Mouse (Mus musculus): ENCODE results near the gene Clptm1. TPM values are rescaled to one million over a fixed set of nuclear protein-coding genes. Genes with fewer than 3 reads are reported as not detected.
A peak's percentile ranks its signal among the peaks of the same experiment; 100 is the strongest.

Clptm1 gene
- total and polyA plus RNA-seq, 3 experiments: 61.7 to 74.9 (median 70.1) TPM

GRCm38 (mm10) chr7:19629361-19629734 lies 35.5 kb downstream of the Clptm1 start, which contains the start of gene Relb:
Gene Relb (minus strand): TSS chr7:19629438.
- Histone ChIP-seq H3K9ac (ENCODE audit: low read depth, low read length) (peak within 1 kb of the TSS; percentile 81), H3K27ac (peak within 1 kb of the TSS; percentile 85), H3K4me3 (peak within 1 kb of the TSS; percentile 94), H3K36me3 (ENCODE audit: control insufficient read depth, insufficient read depth, low read length) (no peaks in the 10 kb centered on the region), H3K79me2 (replicated peaks; ENCODE audit: control insufficient read depth, insufficient read depth, low read length) (no peaks in the 10 kb centered on the region), H3K4me1 (ENCODE audit: control insufficient read depth, insufficient read depth, low read length) (peaks cover 1% of the 10 kb centered on the region; the same call in 1 of the 2 replicates), H3K27me3 (ENCODE audit: control insufficient read depth, insufficient read depth, low read length) (no peaks in the 10 kb centered on the region)
- DNase-seq: peak; percentile 91 to 92
- 0 out of 2 replicates have a peak, but pooled peaks have one; percentile 34 for TF ChIP-seq POLR2A (IDR thresholded peaks at IDR 0.05; ENCODE audit: insufficient read depth, low read depth, low read length)
- no peak for TF ChIP-seq CTCF (IDR thresholded peaks at IDR 0.05)
- intact Hi-C loops (cut with DNase I): loop anchor here (5.0 kb wide), 2 partner anchors 33 to 172 kb away; partner anchors contain the start of gene Mark4
- WGBS: under 1% methylated on average over 41 of the region's 41 CpGs

- WGBS: 3% methylated on average over 57 of the region's 57 CpGs
Observed at GRCm38 (mm10) chr7:19628536-19629360, 36.1 kb downstream of the Clptm1 start.

GRCm38 (mm10) chr7:19628192-19628535 lies 36.7 kb downstream of the Clptm1 start:
- Histone ChIP-seq H3K27me3 (ENCODE audit: control insufficient read depth, insufficient read depth, low read length) (no peaks in the 10 kb centered on the region), H3K9ac (ENCODE audit: low read depth, low read length) (peak overlapping the region; percentile 32), H3K36me3 (ENCODE audit: control insufficient read depth, insufficient read depth, low read length) (no peaks in the 10 kb centered on the region), H3K4me1 (ENCODE audit: control insufficient read depth, insufficient read depth, low read length) (peaks cover 1% of the 10 kb centered on the region; the same call in 1 of the 2 replicates), H3K79me2 (replicated peaks; ENCODE audit: control insufficient read depth, insufficient read depth, low read length) (no peaks in the 10 kb centered on the region), H3K27ac (peak overlapping the region; percentile 85), H3K4me3 (peak overlapping the region; percentile 94)
- no peak for DNase-seq
- intact Hi-C loops (cut with DNase I): loop anchor here (5.0 kb wide), 2 partner anchors 34 to 171 kb away; partner anchors contain the start of gene Mark4
- no peak; the same call in 1 of the 2 replicates for TF ChIP-seq POLR2A (IDR thresholded peaks at IDR 0.05; ENCODE audit: insufficient read depth, low read depth, low read length)
- TF ChIP-seq EP300 (IDR thresholded peaks at IDR 0.05; ENCODE audit: insufficient read depth, low read depth, low read length): no peak
- TF ChIP-seq CTCF (IDR thresholded peaks at IDR 0.05): no peak
- WGBS: 18% methylated on average over 17 of the region's 17 CpGs

More at GRCm38 (mm10) chr7:19628536-19629360, 36.1 kb downstream of the Clptm1 start:
- no peaks in the 10 kb centered on the region for H3K27me3 ChIP-seq (ENCODE audit: control insufficient read depth, insufficient read depth, low read length)
- intact Hi-C loops (cut with DNase I): loop anchor here (5.0 kb wide), 2 partner anchors 34 to 171 kb away; partner anchors contain the start of gene Mark4
- TF ChIP-seq CTCF (IDR thresholded peaks at IDR 0.05) (no peak), POLR2A (IDR thresholded peaks at IDR 0.05; ENCODE audit: insufficient read depth, low read depth, low read length) (peak; percentile 44; the same call in 1 of the 2 replicates)
- no peaks in the 10 kb centered on the region for H3K79me2 ChIP-seq (replicated peaks; ENCODE audit: control insufficient read depth, insufficient read depth, low read length)
- H3K4me1 ChIP-seq (ENCODE audit: control insufficient read depth, insufficient read depth, low read length): peaks cover 1% of the 10 kb centered on the region; the same call in 1 of the 2 replicates
- H3K9ac ChIP-seq (ENCODE audit: low read depth, low read length): peak overlapping the region; percentile 81
- no peaks in the 10 kb centered on the region for H3K36me3 ChIP-seq (ENCODE audit: control insufficient read depth, insufficient read depth, low read length)
- DNase-seq: peak; percentile 95 to 96
- peak overlapping the region; percentile 85 for H3K27ac ChIP-seq
- peak overlapping the region; percentile 94 for H3K4me3 ChIP-seq

GRCm38 (mm10) chr7:19627721-19628120 lies 37.1 kb downstream of the Clptm1 start:
- H3K27me3 ChIP-seq (ENCODE audit: control insufficient read depth, insufficient read depth, low read length): no peaks in the 10 kb centered on the region
- no peaks in the 10 kb centered on the region for H3K36me3 ChIP-seq (ENCODE audit: control insufficient read depth, insufficient read depth, low read length)
- peaks cover 1% of the 10 kb centered on the region; the same call in 1 of the 2 replicates for H3K4me1 ChIP-seq (ENCODE audit: control insufficient read depth, insufficient read depth, low read length)
- intact Hi-C loops (cut with DNase I): loop anchor here (5.0 kb wide), 2 partner anchors 35 to 170 kb away; partner anchors contain the start of gene Mark4
- peak overlapping the region; percentile 85; the same call in 1 of the 2 replicates for H3K27ac ChIP-seq
- no peak for DNase-seq
- H3K9ac ChIP-seq (ENCODE audit: low read depth, low read length): no peak overlapping the region
- WGBS: 66% methylated on average over 3 of the region's 3 CpGs
- TF ChIP-seq EP300 (IDR thresholded peaks at IDR 0.05; ENCODE audit: insufficient read depth, low read depth, low read length) (no peak), CTCF (IDR thresholded peaks at IDR 0.05) (no peak), POLR2A (IDR thresholded peaks at IDR 0.05; ENCODE audit: insufficient read depth, low read depth, low read length) (no peak)
- H3K79me2 ChIP-seq (replicated peaks; ENCODE audit: control insufficient read depth, insufficient read depth, low read length): no peaks in the 10 kb centered on the region
- peak overlapping the region; percentile 94 for H3K4me3 ChIP-seq

GRCm38 (mm10) chr7:19623433-19623832 lies 41.4 kb downstream of the Clptm1 start:
- Histone ChIP-seq H3K27me3 (ENCODE audit: control insufficient read depth, insufficient read depth, low read length) (no peaks in the 10 kb centered on the region), H3K4me3 (no peak overlapping the region), H3K4me1 (ENCODE audit: control insufficient read depth, insufficient read depth, low read length) (no peaks in the 10 kb centered on the region), H3K79me2 (replicated peaks; ENCODE audit: control insufficient read depth, insufficient read depth, low read length) (no peaks in the 10 kb centered on the region), H3K9ac (ENCODE audit: low read depth, low read length) (no peak overlapping the region), H3K36me3 (ENCODE audit: control insufficient read depth, insufficient read depth, low read length) (no peaks in the 10 kb centered on the region), H3K27ac (no peak overlapping the region)
- intact Hi-C loops (cut with DNase I): no loop called here
- no peak for DNase-seq
- 61% methylated on average over 2 of the region's 2 CpGs for WGBS
- no peak for TF ChIP-seq CTCF (IDR thresholded peaks at IDR 0.05)
- no peak for TF ChIP-seq EP300 (IDR thresholded peaks at IDR 0.05; ENCODE audit: insufficient read depth, low read depth, low read length)
- TF ChIP-seq POLR2A (IDR thresholded peaks at IDR 0.05; ENCODE audit: insufficient read depth, low read depth, low read length): no peak

GRCm38 (mm10) chr7:19622241-19622640 lies 42.6 kb downstream of the Clptm1 start:
- H3K36me3 ChIP-seq (ENCODE audit: control insufficient read depth, insufficient read depth, low read length): no peaks in the 10 kb centered on the region
- no peaks in the 10 kb centered on the region for H3K79me2 ChIP-seq (replicated peaks; ENCODE audit: control insufficient read depth, insufficient read depth, low read length)
- 69% methylated on average over 6 of the region's 6 CpGs for WGBS
- no peaks in the 10 kb centered on the region for H3K4me1 ChIP-seq (ENCODE audit: control insufficient read depth, insufficient read depth, low read length)
- no peak overlapping the region for H3K4me3 ChIP-seq
- no peak for DNase-seq
- no peak overlapping the region for H3K27ac ChIP-seq
- intact Hi-C loops (cut with DNase I): no loop called here
- H3K27me3 ChIP-seq (ENCODE audit: control insufficient read depth, insufficient read depth, low read length): no peaks in the 10 kb centered on the region
- H3K9ac ChIP-seq (ENCODE audit: low read depth, low read length): no peak overlapping the region
- TF ChIP-seq EP300 (IDR thresholded peaks at IDR 0.05; ENCODE audit: insufficient read depth, low read depth, low read length): no peak
- TF ChIP-seq POLR2A (IDR thresholded peaks at IDR 0.05; ENCODE audit: insufficient read depth, low read depth, low read length): no peak
- TF ChIP-seq CTCF (IDR thresholded peaks at IDR 0.05): no peak
